Mouse (Mus musculus): ENCODE results near the gene Spns3. TPM values are rescaled to one million over a fixed set of nuclear protein-coding genes. Genes with fewer than 3 reads are reported as not detected.

Gene Spns3
- total and polyA plus RNA-seq, 2 experiments: under 0.01 to 0.06 TPM

- WGBS: 19% methylated on average over 2 of the region's 2 CpGs
- Histone ChIP-seq H3K36me3 (ENCODE audit: control insufficient read depth, insufficient read depth, low read length) (no peaks in the 10 kb centered on the region), H3K9ac (ENCODE audit: low read depth, low read length) (no peak overlapping the region), H3K27ac (replicated peaks; ENCODE audit: insufficient read depth, low read depth, low read length) (peak overlapping the region; percentile 83), H3K4me3 (ENCODE audit: insufficient read depth, low read depth, low read length) (no peak overlapping the region), H3K27me3 (ENCODE audit: control insufficient read depth, insufficient read depth, low read length) (no peaks in the 10 kb centered on the region), H3K79me2 (ENCODE audit: control insufficient read depth, insufficient read depth, low read length) (no peaks in the 10 kb centered on the region), H3K4me1 (ENCODE audit: control insufficient read depth, insufficient read depth, low read length) (peaks cover 10% of the 10 kb centered on the region)
- DNase-seq (ENCODE audit: extremely low read depth, low read depth, low spot score): peak; percentile 86
- TF ChIP-seq POLR2A (IDR thresholded peaks at IDR 0.05; ENCODE audit: extremely low read depth, insufficient read depth, low read length) (no peak), CTCF (IDR thresholded peaks at IDR 0.05; ENCODE audit: low read depth, low read length) (no peak)
Observed at GRCm38 (mm10) chr11:72583092-72583491, 32.8 kb upstream of the Spns3 start.

GRCm38 (mm10) chr11:72582448-72582705 is 32.1 kb upstream of the Spns3 start:
- TF ChIP-seq CTCF (IDR thresholded peaks at IDR 0.05; ENCODE audit: low read depth, low read length): no peak
- TF ChIP-seq POLR2A (IDR thresholded peaks at IDR 0.05; ENCODE audit: extremely low read depth, insufficient read depth, low read length): no peak
- H3K79me2 ChIP-seq (ENCODE audit: control insufficient read depth, insufficient read depth, low read length): no peaks in the 10 kb centered on the region
- H3K27me3 ChIP-seq (ENCODE audit: control insufficient read depth, insufficient read depth, low read length): no peaks in the 10 kb centered on the region
- peak overlapping the region; percentile 47 for H3K9ac ChIP-seq (ENCODE audit: low read depth, low read length)
- peak overlapping the region; percentile 32 for H3K4me3 ChIP-seq (ENCODE audit: insufficient read depth, low read depth, low read length)
- 36% methylated on average over 3 of the region's 3 CpGs for WGBS
- peaks cover 8% of the 10 kb centered on the region for H3K4me1 ChIP-seq (ENCODE audit: control insufficient read depth, insufficient read depth, low read length)
- DNase-seq (ENCODE audit: extremely low read depth, low read depth, low spot score): no peak
- peak overlapping the region; percentile 83 for H3K27ac ChIP-seq (replicated peaks; ENCODE audit: insufficient read depth, low read depth, low read length)
- no peaks in the 10 kb centered on the region for H3K36me3 ChIP-seq (ENCODE audit: control insufficient read depth, insufficient read depth, low read length)

- H3K36me3 ChIP-seq (ENCODE audit: control insufficient read depth, insufficient read depth, low read length): no peaks in the 10 kb centered on the region
- peak overlapping the region; percentile 47 for H3K9ac ChIP-seq (ENCODE audit: low read depth, low read length)
- H3K27me3 ChIP-seq (ENCODE audit: control insufficient read depth, insufficient read depth, low read length): no peaks in the 10 kb centered on the region
- DNase-seq (ENCODE audit: extremely low read depth, low read depth, low spot score): peak; percentile 91
- H3K27ac ChIP-seq (replicated peaks; ENCODE audit: insufficient read depth, low read depth, low read length): peak overlapping the region; percentile 83
- peaks cover 10% of the 10 kb centered on the region for H3K4me1 ChIP-seq (ENCODE audit: control insufficient read depth, insufficient read depth, low read length)
- TF ChIP-seq CTCF (IDR thresholded peaks at IDR 0.05; ENCODE audit: low read depth, low read length) (no peak), POLR2A (IDR thresholded peaks at IDR 0.05; ENCODE audit: extremely low read depth, insufficient read depth, low read length) (no peak)
- H3K4me3 ChIP-seq (ENCODE audit: insufficient read depth, low read depth, low read length): peak overlapping the region; percentile 32
- WGBS: 31% methylated on average over 8 of the region's 8 CpGs
- H3K79me2 ChIP-seq (ENCODE audit: control insufficient read depth, insufficient read depth, low read length): no peaks in the 10 kb centered on the region
Observed at GRCm38 (mm10) chr11:72581609-72582447, 31.5 kb upstream of the Spns3 start.

GRCm38 (mm10) chr11:72578471-72578870 is 28.2 kb upstream of the Spns3 start:
- Histone ChIP-seq H3K36me3 (ENCODE audit: control insufficient read depth, insufficient read depth, low read length) (no peaks in the 10 kb centered on the region), H3K4me3 (ENCODE audit: insufficient read depth, low read depth, low read length) (no peak overlapping the region), H3K79me2 (ENCODE audit: control insufficient read depth, insufficient read depth, low read length) (no peaks in the 10 kb centered on the region), H3K9ac (ENCODE audit: low read depth, low read length) (no peak overlapping the region), H3K27me3 (ENCODE audit: control insufficient read depth, insufficient read depth, low read length) (no peaks in the 10 kb centered on the region), H3K27ac (replicated peaks; ENCODE audit: insufficient read depth, low read depth, low read length) (no peak overlapping the region), H3K4me1 (ENCODE audit: control insufficient read depth, insufficient read depth, low read length) (peaks cover 16% of the 10 kb centered on the region)
- DNase-seq (ENCODE audit: extremely low read depth, low read depth, low spot score): no peak
- 87% methylated on average over 4 of the region's 4 CpGs for WGBS
- TF ChIP-seq POLR2A (IDR thresholded peaks at IDR 0.05; ENCODE audit: extremely low read depth, insufficient read depth, low read length) (no peak), CTCF (IDR thresholded peaks at IDR 0.05; ENCODE audit: low read depth, low read length) (no peak)

GRCm38 (mm10) chr11:72576466-72577351 is 26.4 kb upstream of the Spns3 start:
- TF ChIP-seq POLR2A (IDR thresholded peaks at IDR 0.05; ENCODE audit: extremely low read depth, insufficient read depth, low read length): no peak
- peaks cover 15% of the 10 kb centered on the region for H3K4me1 ChIP-seq (ENCODE audit: control insufficient read depth, insufficient read depth, low read length)
- peak; percentile 83 for DNase-seq (ENCODE audit: extremely low read depth, low read depth, low spot score)
- peak overlapping the region; percentile 39 for H3K4me3 ChIP-seq (ENCODE audit: insufficient read depth, low read depth, low read length)
- H3K36me3 ChIP-seq (ENCODE audit: control insufficient read depth, insufficient read depth, low read length): no peaks in the 10 kb centered on the region
- no peaks in the 10 kb centered on the region for H3K27me3 ChIP-seq (ENCODE audit: control insufficient read depth, insufficient read depth, low read length)
- peak overlapping the region; percentile 37; the same call in 1 of the 2 replicates for H3K27ac ChIP-seq (replicated peaks; ENCODE audit: insufficient read depth, low read depth, low read length)
- WGBS: 5% methylated on average over 24 of the region's 24 CpGs
- H3K79me2 ChIP-seq (ENCODE audit: control insufficient read depth, insufficient read depth, low read length): no peaks in the 10 kb centered on the region
- H3K9ac ChIP-seq (ENCODE audit: low read depth, low read length): peak overlapping the region; percentile 51
